Mouse (Mus musculus) heart, embryonic 11.5 days (tissue): ENCODE measurements around the gene Pias4. TPM values are rescaled to one million over a fixed set of nuclear protein-coding genes. Genes with fewer than 3 reads are reported as not detected.
A peak's percentile ranks its signal among the peaks of the same experiment; 100 is the strongest.
"Not testable (repeated sequence)": the region's sequence is repeated elsewhere in the genome, so short reads cannot be mapped to it uniquely, and the experiment has no call there.

Source experiments
- ATAC-seq: fragments of 200-750 bp; cut with Nextera tagmentation; replicated peaks from 2 replicates; pipeline ENCODE4 v1.8.0; 2017; ENCODE audit warnings: moderate library complexity; ENCODE audit not compliant: insufficient number of reproducible peaks, low FRiP score, low TSS enrichment
- H3K27ac ChIP-seq: fragments of 300-500 bp; sonication (generic); 2 replicates; pipeline ENCODE4 v1.5.1; 2014; ENCODE audit warnings: mild to moderate bottlenecking, low read depth, low read length
- H3K27me3 ChIP-seq: fragments of 300-500 bp; sonication (generic); 2 replicates; pipeline ENCODE4 v1.6.1; 2014; ENCODE audit warnings: mild to moderate bottlenecking, low read length, mixed read lengths; ENCODE audit not compliant: control insufficient read depth, insufficient read depth
- H3K36me3 ChIP-seq: fragments of 300-500 bp; sonication (generic); 2 replicates; pipeline ENCODE4 v1.6.1; 2014; ENCODE audit warnings: mild to moderate bottlenecking, low read length, moderate library complexity, mixed read lengths; ENCODE audit not compliant: control insufficient read depth, insufficient read depth
- H3K4me1 ChIP-seq: fragments of 300-500 bp; sonication (generic); 2 replicates; pipeline ENCODE4 v1.6.1; 2014; ENCODE audit warnings: low read length; ENCODE audit not compliant: control insufficient read depth, insufficient read depth
- H3K4me2 ChIP-seq: fragments of 300-500 bp; sonication (generic); 2 replicates; pipeline ENCODE4 v1.6.1; 2014; ENCODE audit warnings: mild to moderate bottlenecking, moderate library complexity
- H3K4me3 ChIP-seq: fragments of 300-500 bp; sonication (generic); 2 replicates; pipeline ENCODE4 v1.5.1; 2014; ENCODE audit warnings: low read depth, low read length
- H3K9ac ChIP-seq: fragments of 300-500 bp; sonication (generic); 2 replicates; pipeline ENCODE4 v1.6.1; 2014; ENCODE audit warnings: mild to moderate bottlenecking, low read depth, low read length, moderate library complexity
- H3K9me3 ChIP-seq: fragments of 300-500 bp; sonication (generic); replicated peaks from 2 replicates; pipeline ENCODE4 v1.6.1; 2016; ENCODE audit warnings: low read length; ENCODE audit not compliant: control insufficient read depth
- WGBS: fragments of 180-500 bp; shearing (Covaris S2); extraction: QIAGEN DNeasy Blood & Tissue Kit; methylation state at CpG from one replicate; pipeline ENCODE4 v1.1.7; 2014; ENCODE audit not compliant: insufficient replicate concordance; 5-methylcytosine and 5-hydroxymethylcytosine counted together
- polyA plus RNA-seq: library from polyadenylated mRNA; unstranded; fragments of >200 nt; fragmentation: Nextera tagmentation; extraction: Ambion mirVana; gene quantifications from 2 replicates; pipeline ENCODE4 v1.2.1, GENCODE M21; 2014

Gene Pias4
- polyA plus RNA-seq, 1 experiment from 2014 or later = 39.4 TPM

DNA sequence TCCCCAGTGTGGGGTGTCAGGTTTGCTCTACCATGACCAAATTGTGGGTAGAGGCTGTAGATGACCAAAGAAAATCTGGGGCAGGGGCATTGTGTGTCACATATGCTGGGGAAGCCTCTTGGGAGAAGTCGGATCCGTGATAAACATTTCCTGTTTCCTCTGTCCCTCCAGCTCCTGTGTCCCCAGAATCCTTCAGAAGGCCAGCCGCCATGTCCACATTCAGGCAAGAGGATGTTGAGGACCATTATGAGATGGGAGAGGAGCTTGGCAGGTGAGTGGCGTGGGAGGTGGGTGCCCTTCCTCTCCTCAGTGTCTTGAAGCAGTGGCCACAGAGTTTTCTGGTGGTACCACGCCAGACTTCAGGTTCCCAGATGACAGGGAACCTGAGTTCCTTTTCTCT lies 16.1 kb upstream of the Pias4 start, which contains the start of gene 4930442H23Rik:
TSS of gene 4930442H23Rik (minus strand) at position 45 of the 400 bp plus-strand sequence.
- H3K27ac ChIP-seq = peak within 1 kb of the TSS; percentile 91
- peak within 1 kb of the TSS; percentile 62 for H3K4me3 ChIP-seq
- H3K27me3 ChIP-seq = no peaks in the 10 kb centered on the region
- peaks cover 24% of the 10 kb centered on the region for H3K4me1 ChIP-seq
- no peaks in the 10 kb centered on the region for H3K9me3 ChIP-seq
- peak within 1 kb of the TSS; percentile 79 for H3K9ac ChIP-seq
- no peak for ATAC-seq
- 79% methylated on average over 5 of the region's 5 CpGs for WGBS
- peaks cover 45% of the 10 kb centered on the region for H3K36me3 ChIP-seq
- H3K4me2 ChIP-seq = peak within 1 kb of the TSS; percentile 68

DNA sequence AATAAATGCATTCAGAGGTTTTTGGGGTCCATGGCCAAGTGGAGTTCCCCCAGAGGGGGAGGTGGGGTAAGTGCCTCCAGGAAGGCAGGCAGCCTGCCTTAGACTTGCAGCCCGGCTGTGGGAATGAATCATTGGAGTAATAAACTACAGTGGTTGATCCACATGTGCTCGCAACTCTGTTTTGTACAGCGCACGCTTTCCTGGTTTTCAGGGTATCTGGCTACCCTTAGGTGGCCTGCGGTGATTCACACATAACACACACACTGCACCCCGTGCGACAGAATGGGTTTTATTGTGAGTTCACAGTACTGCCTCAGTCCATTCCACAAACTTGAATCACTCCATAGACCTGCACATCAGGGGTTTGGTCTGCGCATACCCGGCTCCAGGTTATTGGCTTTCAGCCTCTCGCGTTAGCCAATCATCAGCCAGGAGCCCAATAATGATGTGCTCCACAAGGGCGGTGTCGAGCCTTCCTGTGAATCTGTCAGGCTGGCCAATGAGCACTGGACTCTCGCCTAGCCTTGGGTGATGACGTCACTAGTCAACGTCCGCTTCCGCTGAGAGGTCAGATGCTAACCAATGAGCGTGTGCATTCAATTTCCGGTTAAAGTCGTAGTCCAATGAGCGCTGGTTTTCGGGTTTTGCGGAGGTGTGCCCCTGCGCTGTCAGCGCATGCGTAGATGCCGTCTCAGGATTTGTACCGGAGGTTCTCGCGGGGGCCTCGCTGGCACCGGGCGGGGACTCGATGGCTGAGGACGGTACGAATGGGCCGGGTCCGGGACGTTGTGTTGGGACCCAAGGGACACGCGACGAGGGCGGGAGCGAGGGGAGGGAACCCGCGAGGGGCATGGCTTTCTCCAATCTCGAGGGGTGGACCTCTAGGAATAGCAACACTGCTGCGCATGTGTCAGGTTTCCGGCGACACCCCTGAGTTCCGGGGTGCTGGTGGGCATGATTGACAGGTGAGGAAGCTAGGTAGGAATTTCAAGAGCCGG lies 14.9 kb upstream of the Pias4 start, which contains the start of gene Dapk3:
TSS of gene Dapk3 (plus strand) at position 670 of the 998 bp plus-strand sequence.
- H3K27me3 ChIP-seq = no peaks in the 10 kb centered on the region
- peak within 1 kb of the TSS; percentile 68 for H3K4me2 ChIP-seq
- H3K9ac ChIP-seq = peak within 1 kb of the TSS; percentile 79
- H3K27ac ChIP-seq = peak within 1 kb of the TSS; percentile 91
- peak within 1 kb of the TSS; percentile 62 for H3K4me3 ChIP-seq
- H3K9me3 ChIP-seq = no peaks in the 10 kb centered on the region
- ATAC-seq = peak; percentile 85
- H3K4me1 ChIP-seq = peaks cover 30% of the 10 kb centered on the region
- H3K36me3 ChIP-seq = peaks cover 52% of the 10 kb centered on the region
- WGBS = 5% methylated on average over 53 of the region's 53 CpGs

DNA sequence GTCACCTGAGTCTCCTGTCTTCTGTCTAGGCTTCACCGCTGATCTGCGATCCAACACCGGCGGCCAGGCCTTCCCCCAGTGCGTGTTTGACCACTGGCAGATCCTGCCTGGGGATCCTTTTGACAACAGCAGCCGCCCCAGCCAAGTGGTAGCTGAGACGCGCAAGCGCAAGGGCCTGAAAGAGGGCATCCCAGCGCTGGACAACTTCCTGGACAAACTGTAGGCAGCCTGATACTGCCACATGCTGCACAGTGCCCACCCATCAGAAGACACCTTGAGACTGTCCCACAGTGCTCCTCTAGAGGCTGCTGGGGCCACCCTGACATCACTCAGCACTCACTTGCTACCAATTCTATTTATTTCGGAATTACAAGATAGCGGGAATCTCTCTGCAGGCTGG lies 14.1 kb upstream of the Pias4 start:
- H3K4me2 ChIP-seq, H3K4me3 ChIP-seq, H3K27me3 ChIP-seq, ATAC-seq, H3K9me3 ChIP-seq, H3K9ac ChIP-seq: not testable (repeated sequence)
- Histone ChIP-seq H3K36me3 (peaks cover 50% of the 10 kb centered on the region), H3K4me1 (peaks cover 33% of the 10 kb centered on the region), H3K27ac (peak overlapping the region; percentile 62)
- 75% methylated on average over 12 of the region's 12 CpGs for WGBS

DNA sequence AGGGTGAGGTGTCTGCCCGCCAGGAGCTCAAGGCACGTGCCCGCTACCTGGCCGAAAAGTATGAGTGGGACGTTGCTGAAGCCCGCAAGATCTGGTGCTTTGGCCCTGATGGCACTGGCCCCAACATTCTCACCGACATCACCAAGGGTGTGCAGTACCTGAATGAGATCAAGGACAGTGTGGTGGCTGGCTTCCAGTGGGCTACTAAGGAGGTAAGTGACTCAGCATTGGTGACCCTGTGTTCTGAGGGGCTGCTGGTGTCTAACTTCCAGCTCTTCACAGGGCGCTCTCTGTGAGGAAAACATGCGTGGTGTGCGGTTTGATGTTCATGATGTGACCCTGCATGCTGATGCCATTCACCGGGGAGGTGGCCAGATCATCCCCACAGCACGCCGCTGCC lies 13.2 kb upstream of the Pias4 start:
- peaks cover 33% of the 10 kb centered on the region for H3K4me1 ChIP-seq
- no peak for ATAC-seq
- H3K4me3 ChIP-seq = no peak overlapping the region
- H3K9ac ChIP-seq = no peak overlapping the region
- H3K9me3 ChIP-seq = no peaks in the 10 kb centered on the region
- no peak overlapping the region for H3K27ac ChIP-seq
- H3K27me3 ChIP-seq = no peaks in the 10 kb centered on the region
- no peak overlapping the region for H3K4me2 ChIP-seq
- 94% methylated on average over 13 of the region's 13 CpGs for WGBS
- peaks cover 47% of the 10 kb centered on the region for H3K36me3 ChIP-seq

DNA sequence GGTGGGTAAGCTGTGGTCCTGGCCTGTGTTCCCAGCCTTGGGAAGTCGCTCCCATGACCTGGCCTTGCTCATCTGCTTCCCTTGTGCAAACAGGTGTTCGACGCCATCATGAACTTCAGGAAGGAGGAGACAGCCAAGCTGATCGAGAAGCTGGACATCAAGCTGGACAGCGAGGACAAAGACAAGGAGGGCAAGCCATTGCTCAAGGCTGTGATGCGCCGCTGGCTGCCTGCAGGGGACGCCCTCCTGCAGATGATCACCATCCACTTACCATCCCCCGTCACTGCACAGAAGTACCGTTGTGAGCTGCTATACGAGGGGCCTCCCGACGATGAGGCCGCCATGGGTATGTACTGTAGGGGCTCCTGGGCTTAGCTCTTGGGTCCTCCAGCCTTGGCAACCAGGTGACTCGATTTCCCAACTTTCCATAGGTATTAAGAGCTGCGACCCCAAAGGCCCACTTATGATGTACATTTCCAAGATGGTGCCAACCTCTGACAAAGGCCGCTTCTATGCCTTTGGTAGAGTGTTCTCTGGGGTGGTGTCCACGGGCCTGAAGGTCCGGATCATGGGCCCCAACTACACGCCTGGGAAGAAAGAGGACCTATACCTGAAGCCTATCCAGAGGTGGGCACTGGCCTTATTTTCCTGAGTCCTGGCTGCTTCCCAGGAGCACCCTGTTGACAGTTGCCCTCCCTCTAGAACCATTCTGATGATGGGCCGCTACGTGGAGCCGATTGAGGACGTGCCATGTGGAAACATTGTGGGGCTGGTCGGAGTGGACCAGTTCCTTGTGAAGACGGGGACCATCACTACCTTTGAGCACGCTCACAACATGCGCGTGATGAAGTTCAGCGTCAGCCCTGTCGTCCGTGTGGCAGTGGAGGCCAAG lies 12.0 kb upstream of the Pias4 start:
- peaks cover 47% of the 10 kb centered on the region for H3K36me3 ChIP-seq
- no peak for ATAC-seq
- no peaks in the 10 kb centered on the region for H3K9me3 ChIP-seq
- H3K27ac ChIP-seq = peak overlapping the region; percentile 7; the same call in 1 of the 2 replicates
- peaks cover 31% of the 10 kb centered on the region for H3K4me1 ChIP-seq
- no peak overlapping the region for H3K4me3 ChIP-seq
- 0 out of 2 replicates have a peak overlapping the region, but pooled peaks have one; percentile 5 for H3K9ac ChIP-seq
- 91% methylated on average over 32 of the region's 32 CpGs for WGBS
- H3K4me2 ChIP-seq = no peak overlapping the region
- no peaks in the 10 kb centered on the region for H3K27me3 ChIP-seq

DNA sequence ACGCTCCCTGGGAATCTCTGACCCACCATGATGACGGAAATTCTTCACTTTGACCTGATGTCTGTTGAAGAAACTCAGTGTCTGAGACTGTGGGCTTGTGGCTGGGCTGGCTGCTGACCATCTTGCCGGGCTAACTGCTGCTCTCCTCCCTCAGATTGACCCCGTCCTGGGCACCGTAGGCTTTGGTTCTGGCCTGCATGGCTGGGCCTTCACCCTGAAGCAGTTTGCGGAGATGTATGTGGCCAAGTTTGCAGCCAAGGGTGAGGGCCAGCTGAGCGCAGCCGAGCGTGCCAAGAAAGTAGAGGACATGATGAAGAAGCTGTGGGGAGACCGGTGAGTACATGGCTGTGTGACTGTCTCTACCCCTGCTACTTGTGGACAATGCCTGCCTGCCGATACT lies 11.2 kb upstream of the Pias4 start:
- 90% methylated on average over 11 of the region's 11 CpGs for WGBS
- Histone ChIP-seq H3K27ac (no peak overlapping the region), H3K4me2 (no peak overlapping the region), H3K9ac (no peak overlapping the region; the same call in 1 of the 2 replicates), H3K9me3 (no peaks in the 10 kb centered on the region), H3K4me3 (no peak overlapping the region), H3K27me3 (no peaks in the 10 kb centered on the region), H3K36me3 (peaks cover 47% of the 10 kb centered on the region), H3K4me1 (peaks cover 30% of the 10 kb centered on the region)
- ATAC-seq = no peak

DNA sequence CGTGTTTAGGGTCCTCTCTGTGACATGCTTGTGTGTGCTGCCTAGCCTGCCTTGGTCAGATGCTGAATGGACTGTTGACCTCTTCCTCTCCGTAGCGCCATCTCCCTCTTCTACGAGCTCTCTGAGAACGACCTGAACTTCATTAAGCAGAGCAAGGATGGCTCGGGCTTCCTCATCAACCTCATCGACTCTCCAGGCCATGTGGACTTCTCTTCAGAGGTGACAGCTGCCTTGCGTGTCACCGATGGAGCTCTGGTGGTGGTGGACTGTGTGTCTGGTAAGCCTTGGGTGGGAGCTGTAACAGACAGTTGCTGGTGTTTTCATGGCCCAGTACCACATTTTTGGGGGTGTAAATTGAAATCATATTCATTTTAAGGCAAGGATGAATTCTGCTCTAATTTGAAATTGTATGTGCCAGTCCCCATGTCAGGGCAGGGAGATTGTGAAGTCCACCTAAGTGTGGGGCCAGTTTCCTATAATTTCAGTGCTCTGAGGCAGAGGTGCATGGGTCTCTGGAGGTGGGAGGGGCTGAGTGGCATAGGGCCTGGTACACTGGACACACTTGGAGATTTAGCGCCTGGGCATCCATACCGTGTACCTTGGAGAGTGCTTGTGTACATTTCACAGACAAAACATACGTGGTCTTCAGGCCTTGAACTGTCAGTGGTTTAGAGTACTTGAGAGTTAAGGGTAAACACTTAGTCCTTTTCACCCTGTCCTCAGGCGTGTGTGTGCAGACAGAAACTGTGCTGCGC lies 10.4 kb upstream of the Pias4 start:
- ATAC-seq = no peak
- Histone ChIP-seq H3K27ac (no peak overlapping the region), H3K9ac (peak overlapping the region; percentile 100), H3K36me3 (peaks cover 47% of the 10 kb centered on the region), H3K4me1 (peaks cover 24% of the 10 kb centered on the region), H3K4me3 (peak overlapping the region; percentile 100), H3K4me2 (peak overlapping the region; percentile 98), H3K27me3 (no peaks in the 10 kb centered on the region), H3K9me3 (no peaks in the 10 kb centered on the region)
- WGBS = 66% methylated on average over 14 of the region's 14 CpGs
